Mouse (Mus musculus) CH12.LX (cell line): Measurements from ENCODE around the gene Hdac4.

Experiments used
- BHLHE40 ChIP-seq: IDR thresholded peaks from 2 replicates; pipeline ENCODE4 v1.6.1; 2011; ENCODE audit warnings: mild to moderate bottlenecking, low read depth, low read length, improper control_type of control experiment
- CTCF ChIP-seq, 2 experiments: IDR thresholded peaks in 1 of 2; conservative IDR thresholded peaks in 1 of 2; 2 replicates each; pipeline ENCODE4 v1.5.1; 2011 to 2012; ENCODE audit warnings: low read depth in 2 of 2, low read length in 2 of 2, improper control_type of control experiment in 1 of 2, inconsistent platforms in 1 of 2, mild to moderate bottlenecking in 1 of 2, moderate library complexity in 1 of 2
- NELFE ChIP-seq: IDR thresholded peaks from 2 replicates; pipeline ENCODE4 v1.6.1; 2011; ENCODE audit warnings: low read depth, low read length, improper control_type of control experiment
- SMC3 ChIP-seq: IDR thresholded peaks from 2 replicates; pipeline ENCODE4 v1.6.1; 2011; ENCODE audit warnings: low read depth, low read length, improper control_type of control experiment
- ZC3H11A ChIP-seq: IDR thresholded peaks from 2 replicates; pipeline ENCODE4 v1.6.1; 2012; ENCODE audit warnings: low read depth, mild to moderate bottlenecking, inconsistent platforms, low read length, improper control_type of control experiment
- ZMIZ1 ChIP-seq: IDR thresholded peaks from 2 replicates; pipeline ENCODE4 v1.6.1; 2012; ENCODE audit warnings: low read depth, mild to moderate bottlenecking, inconsistent platforms, low read length, improper control_type of control experiment

- TF ChIP-seq NELFE: no peak
- no peak for TF ChIP-seq SMC3
- no peak for TF ChIP-seq BHLHE40
- TF ChIP-seq CTCF (conservative IDR thresholded peaks at IDR 0.05 in 1 of 2, IDR thresholded peaks at IDR 0.05 in 1 of 2; ENCODE audit: low read depth in 2 of 2, low read length in 2 of 2): no peak
- no peak for TF ChIP-seq ZC3H11A
- no peak for TF ChIP-seq ZMIZ1
Observed at GRCm38 (mm10) chr1:91929051-91929450, 266.4 kb downstream of the Hdac4 start.
